Mouse (Mus musculus) Muller cell, postnatal 12 days (primary cell): ENCODE results near the gene B230118H07Rik.
"Not testable (repeated sequence)": the region's sequence is repeated elsewhere in the genome, so short reads cannot be mapped to it uniquely, and the experiment has no call there.

Experiments used
- DNase-seq: peaks from one replicate; pipeline ENCODE4 v3.0.0-alpha.2; 2015; ENCODE audit errors: inconsistent ontology term

The B230118H07Rik gene

GRCm38 (mm10) chr2:101591356-101591755 is 58.0 kb downstream of the B230118H07Rik start:
- DNase-seq = no peak

DNA sequence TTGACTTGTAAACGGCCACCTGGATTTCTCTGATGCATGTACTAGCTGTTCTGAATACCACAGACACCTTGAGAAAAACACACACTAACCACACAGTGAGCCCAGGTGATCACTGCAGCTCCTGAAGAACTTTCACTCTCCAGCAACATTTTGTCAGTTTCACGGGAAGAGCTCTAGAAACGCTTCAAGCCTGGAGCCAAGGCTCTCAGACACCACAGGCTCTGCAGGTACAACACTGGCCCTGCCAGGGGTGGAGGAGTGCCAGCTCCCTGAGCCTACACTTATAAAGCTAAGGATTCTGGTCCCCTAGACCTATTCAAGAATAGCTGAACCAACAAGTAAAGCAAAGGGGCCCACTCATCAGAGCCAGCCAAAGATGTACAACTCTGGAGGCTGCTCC is 67.9 kb downstream of the B230118H07Rik start:
- no peak for DNase-seq

- DNase-seq = no peak
Measured at GRCm38 (mm10) chr2:101580977-101581376, 68.4 kb downstream of the B230118H07Rik start.

DNA sequence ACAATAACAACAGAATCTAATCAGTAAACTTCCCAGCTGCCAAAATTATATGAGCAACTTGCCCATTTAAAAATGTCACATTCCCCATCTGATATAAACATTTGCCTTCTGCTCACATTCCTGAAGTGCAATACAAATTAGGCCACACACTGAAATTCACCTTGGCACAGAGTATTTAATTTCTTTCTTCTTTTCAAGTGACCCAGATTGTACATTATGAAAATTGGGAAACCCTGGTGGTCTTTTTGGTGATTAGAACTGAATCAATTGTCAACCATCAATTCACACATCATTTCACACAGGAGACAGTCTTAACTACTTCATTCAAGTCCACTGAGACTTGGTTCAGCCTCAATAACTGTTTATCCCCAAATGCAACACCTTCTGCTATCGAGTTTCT is 68.9 kb downstream of the B230118H07Rik start:
- peak; percentile 91 for DNase-seq

DNA sequence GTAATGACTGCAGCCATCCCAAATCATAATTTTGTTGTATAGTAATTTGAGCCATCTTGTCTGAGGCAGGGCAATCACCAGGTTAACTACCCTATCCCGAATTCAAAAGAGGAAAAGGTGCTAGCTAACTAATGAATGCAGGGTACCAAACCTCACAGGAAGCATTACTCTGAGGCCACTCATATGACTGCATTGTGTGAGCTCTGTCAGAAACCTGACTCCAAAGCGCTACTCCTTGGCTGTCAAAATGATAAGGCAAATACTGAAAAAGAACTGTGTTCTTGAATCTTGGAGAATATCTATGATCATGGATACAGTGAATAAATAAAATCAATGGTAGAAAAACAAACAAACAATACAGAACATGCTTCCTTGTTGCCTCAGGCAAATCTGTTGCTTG is 69.3 kb downstream of the B230118H07Rik start:
- peak; percentile 59 for DNase-seq

DNA sequence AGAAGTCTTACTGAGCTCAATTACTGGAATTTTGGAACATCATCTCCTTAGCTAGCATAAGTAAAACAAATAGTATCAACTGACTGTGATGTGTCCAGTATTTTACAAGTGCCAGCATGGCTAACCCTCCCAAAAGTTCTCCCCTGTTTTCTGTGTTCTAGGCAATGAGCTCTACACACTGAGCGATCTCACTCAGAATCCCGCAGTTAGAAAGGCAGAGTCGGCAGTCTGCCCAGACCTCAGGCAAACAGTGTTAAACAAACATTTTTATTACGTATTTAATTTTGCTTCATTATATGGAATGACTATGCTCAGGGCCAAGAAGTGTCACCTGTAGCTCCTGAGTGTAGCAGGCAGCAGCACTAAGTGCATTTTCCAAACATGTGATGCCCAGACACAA is 72.1 kb downstream of the B230118H07Rik start:
- no peak for DNase-seq

DNA sequence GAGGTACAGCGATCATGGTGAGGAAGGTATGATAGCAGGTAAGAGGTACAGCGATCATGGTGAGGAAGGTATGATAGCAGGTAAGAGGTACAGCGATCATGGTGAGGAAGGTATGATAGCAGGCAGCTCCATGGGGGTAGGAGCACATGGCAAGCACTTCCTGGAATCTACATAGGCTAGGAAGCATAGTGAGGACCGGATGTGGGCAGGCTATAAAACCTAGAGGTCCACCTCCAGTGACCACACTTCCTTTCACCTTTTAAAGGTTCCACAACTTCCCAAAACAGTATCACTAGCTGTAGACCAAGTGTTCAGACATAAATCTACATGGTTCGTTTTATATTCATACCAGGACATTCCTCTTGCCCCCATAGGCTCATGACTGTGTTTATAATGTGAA is 80.1 kb downstream of the B230118H07Rik start:
- DNase-seq = no peak

- DNase-seq = no peak
Measured at GRCm38 (mm10) chr2:101567490-101567889, 81.8 kb downstream of the B230118H07Rik start.

DNA sequence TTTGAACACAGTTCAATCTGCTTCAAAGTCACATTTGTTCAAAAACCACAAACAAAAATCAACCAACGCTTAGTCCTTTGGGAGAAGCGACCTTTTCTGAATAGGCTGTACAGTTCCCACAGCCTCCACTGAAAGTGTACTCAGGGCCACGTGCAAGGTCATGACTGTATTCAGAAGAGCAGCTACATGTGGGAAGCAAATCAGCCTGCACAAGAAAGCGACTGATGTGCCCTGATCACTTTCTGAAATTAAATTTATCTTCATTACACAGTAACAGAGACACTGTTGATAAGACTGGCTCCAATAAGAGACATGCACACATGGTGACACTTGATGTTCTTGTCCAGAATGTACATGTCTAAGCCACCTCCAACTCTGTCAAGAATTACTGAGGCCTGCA is 85.6 kb downstream of the B230118H07Rik start:
- no peak for DNase-seq

DNA sequence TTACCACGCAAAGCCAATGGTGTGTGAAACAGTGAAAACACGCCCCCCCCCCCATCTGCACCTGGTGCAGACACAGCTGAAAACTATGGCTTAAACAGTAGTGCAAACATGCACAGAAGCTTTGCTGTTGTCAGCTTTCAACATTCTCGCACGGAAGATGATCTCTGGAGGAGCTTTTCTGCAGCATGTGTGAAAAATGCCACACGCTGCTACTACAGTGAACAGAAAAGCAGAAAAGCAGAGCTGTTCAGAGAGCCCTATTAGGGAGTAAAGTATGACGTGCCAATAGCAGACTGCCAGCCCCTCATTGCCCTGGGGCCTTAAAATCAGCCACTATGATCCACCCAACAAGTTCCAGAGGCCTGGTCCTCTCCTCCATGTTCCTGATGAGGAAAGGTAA is 86.1 kb downstream of the B230118H07Rik start:
- DNase-seq = no peak

- no peak for DNase-seq
Measured at GRCm38 (mm10) chr2:101559431-101559830, 89.9 kb downstream of the B230118H07Rik start.

DNA sequence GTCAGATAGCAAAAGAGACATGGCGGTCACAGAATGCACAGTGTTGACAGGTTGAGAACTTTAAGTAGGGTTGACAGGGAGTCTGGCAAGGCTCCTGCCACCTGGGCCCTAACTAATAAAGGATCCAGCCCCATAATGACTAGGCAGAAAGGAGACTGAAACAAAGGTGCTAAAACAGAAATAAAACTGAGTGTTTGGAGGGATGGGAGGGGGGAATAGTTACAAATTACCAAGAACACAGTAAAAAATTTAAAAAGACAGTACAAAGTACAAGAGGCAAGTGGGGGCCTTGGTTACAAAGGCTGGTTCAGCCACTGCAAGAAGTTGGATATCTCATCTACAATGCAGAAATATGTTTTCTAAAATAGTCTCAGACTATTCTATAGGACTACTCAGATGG is 93.4 kb downstream of the B230118H07Rik start:
- DNase-seq = no peak

DNA sequence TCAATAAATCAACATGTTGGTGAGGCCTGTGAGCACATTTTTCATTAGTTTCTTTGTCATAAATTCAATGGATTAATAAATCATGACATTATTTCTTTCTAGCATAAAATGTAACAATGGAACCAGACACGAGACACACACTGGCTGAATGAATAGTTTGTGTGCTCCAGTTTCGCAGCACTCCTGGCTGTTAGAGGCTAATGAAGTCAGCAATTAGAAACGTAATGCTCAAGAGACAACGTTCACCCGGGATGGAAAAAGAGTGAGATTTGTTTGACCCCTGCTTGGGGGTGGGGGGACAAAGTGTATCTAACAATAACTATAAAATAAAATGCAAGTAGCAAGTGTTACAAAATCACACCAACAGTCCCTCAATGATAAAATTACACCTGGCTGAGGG is 95.5 kb downstream of the B230118H07Rik start:
- peak; percentile 36 for DNase-seq

- no peak for DNase-seq
Measured at GRCm38 (mm10) chr2:101552301-101552700, 97.0 kb downstream of the B230118H07Rik start.

- DNase-seq = no peak
Measured at GRCm38 (mm10) chr2:101551026-101551719, 98.2 kb downstream of the B230118H07Rik start.

DNA sequence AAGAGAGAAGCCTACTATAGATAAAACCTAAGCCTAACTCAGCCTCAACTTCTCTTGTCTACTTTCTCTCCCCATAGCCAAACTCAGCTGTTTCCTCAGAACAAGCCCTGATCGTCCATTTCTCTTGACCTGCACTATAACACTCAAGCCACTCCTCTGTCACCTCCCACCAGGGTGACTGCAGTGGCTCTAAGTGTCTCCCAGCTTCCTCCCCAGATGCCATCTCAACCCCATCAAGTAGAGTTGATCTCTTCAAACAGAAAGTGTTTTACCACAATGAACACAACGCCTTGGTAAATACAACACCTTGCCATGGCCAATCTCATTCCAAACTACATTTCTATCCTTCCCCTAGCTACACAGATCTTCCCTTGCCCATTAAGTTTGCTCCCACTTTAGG is 99.2 kb downstream of the B230118H07Rik start:
- DNase-seq = no peak

DNA sequence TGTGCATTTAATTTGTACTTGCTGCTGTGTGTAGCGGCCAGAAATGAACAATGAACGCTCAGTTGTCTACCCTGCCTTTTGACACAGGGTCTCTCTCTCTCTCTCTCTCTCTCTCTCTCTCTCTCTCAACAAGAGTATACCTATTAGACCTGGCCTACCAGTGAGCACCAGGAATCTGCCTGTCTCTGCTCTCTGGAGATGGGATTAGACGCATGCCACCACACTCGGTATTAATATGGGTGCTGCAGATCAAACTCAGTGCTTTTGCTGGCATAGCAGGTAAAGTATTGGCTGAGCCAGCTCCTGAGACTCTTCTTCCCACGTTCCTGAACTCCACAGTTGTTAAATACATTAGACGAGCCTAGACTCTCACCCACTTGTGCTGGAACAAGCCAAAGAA is 100.5 kb downstream of the B230118H07Rik start:
- no peak for DNase-seq

DNA sequence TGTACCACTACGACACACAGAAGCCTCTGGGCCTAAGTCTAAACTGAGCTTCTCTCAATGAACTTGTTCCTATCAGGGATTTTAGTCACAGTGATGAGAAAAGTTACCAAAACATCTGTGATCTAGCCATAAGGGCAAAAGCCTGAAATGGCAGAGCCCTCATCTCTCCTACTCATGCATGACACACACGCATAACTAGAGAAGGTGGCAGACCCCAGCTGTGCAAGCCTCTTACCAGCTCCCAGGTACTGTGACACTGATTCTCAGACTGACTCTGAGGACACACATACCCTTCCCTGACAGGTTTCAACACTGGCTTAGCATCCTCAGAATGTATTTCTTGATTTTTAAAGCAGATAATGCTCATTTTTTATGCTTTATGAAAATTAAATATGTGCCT is 103.7 kb downstream of the B230118H07Rik start:
- DNase-seq = no peak

DNA sequence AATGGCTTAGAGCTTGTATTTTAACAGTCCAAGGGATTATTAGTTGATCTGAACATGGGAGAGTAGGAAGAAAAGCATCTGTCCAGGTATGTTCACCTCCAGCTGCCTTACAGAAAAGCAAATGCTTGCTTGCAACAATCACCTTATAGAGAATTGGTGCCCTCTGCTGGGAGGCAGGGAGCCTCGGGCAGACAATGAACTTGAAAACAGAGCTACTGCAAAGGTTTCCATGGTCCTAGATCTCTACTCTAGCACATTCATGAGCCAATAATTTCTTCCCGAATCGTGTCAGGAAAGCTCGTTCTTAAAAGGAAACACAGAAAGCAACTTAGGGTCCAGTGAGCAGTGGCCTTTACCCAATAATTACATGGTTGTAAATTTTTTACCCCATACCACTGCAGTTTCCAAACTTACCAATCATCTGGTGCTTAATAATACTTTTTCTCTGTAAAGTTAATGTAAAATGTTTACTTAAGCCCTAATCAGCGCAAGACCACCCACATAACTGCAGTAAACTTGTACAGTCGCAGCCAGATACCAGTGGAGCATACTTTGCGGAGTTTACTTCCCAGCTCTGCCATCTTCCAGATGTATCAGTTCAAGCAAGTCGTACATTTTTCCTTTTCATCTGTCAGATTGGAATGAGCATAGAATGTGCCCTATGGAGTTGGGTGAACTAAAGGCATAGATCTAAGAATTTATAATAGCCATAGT is 105.5 kb downstream of the B230118H07Rik start:
- no peak for DNase-seq

- not testable (repeated sequence) for DNase-seq
Measured at GRCm38 (mm10) chr2:101536887-101537286, 112.4 kb downstream of the B230118H07Rik start.

GRCm38 (mm10) chr2:101533741-101534140 is 115.6 kb downstream of the B230118H07Rik start:
- peak; percentile 73 for DNase-seq

DNA sequence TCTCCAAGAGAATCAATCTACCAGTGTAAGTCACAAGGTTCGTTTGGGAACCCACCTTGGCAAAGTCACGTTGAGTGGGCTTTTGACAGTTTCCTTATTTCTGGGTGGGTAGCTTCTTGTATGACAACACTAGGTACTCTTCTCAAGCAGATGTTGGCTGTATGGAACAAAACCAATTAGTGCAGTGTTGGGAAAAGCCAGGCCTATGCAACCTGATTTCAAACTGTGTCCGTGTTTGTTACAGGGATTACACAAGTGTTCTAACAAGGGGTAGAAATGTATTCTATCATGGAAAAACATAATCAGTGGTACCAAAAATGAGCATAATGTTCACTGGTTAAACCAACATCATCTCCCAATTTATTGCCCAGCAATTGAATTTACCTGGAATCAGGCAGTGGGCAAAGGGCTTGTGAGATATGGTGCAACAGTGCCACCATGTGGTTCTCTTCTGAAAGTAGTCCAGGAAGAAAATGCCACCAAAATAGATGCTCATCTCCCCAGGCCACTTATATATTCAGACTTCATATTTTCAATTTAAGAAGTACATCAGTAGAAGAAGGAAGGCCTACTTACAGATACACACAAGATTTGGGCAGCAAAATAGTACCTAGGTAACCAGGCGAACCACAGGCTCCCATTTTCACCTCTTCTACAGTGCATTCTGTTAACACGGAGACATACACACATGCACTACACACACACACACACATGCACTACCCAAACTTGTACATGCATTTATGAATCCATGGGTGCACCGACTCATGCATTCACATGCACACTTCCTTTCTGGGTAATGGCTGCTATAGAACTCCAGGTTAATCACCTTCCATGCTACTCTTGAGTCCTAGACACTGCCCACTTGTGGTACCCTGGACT is 123.6 kb downstream of the B230118H07Rik start:
- peak; percentile 43 for DNase-seq
